Mouse (Mus musculus): Measurements from ENCODE around the gene Astn2. TPM values are rescaled to one million over a fixed set of nuclear protein-coding genes. Genes with fewer than 3 reads are reported as not detected.

The Astn2 gene
- polyA plus RNA-seq, 1 experiment from 2014 or later = 0.77 TPM

- Histone ChIP-seq H3K27me3 (ENCODE audit: insufficient read depth, poor library complexity, severe bottlenecking) (peaks cover 92% of the 10 kb centered on the region), H3K27ac (no peak overlapping the region; the same call in 1 of the 2 replicates), H3K4me1 (replicated peaks) (peaks cover 20% of the 10 kb centered on the region), H3K36me3 (no peaks in the 10 kb centered on the region), H3K4me3 (no peak overlapping the region), H3K9me3 (no peaks in the 10 kb centered on the region)
- peak; percentile 43 for DNase-seq (ENCODE audit: low spot score)
- WGBS = 26% methylated on average over 9 of the region's 9 CpGs
Measured at GRCm38 (mm10) chr4:65839550-65840000, 564.8 kb downstream of the Astn2 start.

- Histone ChIP-seq H3K27ac (no peak overlapping the region), H3K9me3 (no peaks in the 10 kb centered on the region), H3K27me3 (ENCODE audit: insufficient read depth, poor library complexity, severe bottlenecking) (peaks cover 92% of the 10 kb centered on the region), H3K36me3 (no peaks in the 10 kb centered on the region), H3K4me3 (no peak overlapping the region), H3K4me1 (replicated peaks) (peaks cover 20% of the 10 kb centered on the region)
- no peak for DNase-seq (ENCODE audit: low spot score)
- WGBS = 77% methylated on average over 4 of the region's 4 CpGs
Measured at GRCm38 (mm10) chr4:65838781-65839180, 565.6 kb downstream of the Astn2 start.

GRCm38 (mm10) chr4:65832971-65833370, 571.4 kb downstream of the Astn2 start:
- Histone ChIP-seq H3K9me3 (no peaks in the 10 kb centered on the region), H3K4me3 (no peak overlapping the region), H3K27me3 (ENCODE audit: insufficient read depth, poor library complexity, severe bottlenecking) (peaks cover 71% of the 10 kb centered on the region), H3K4me1 (replicated peaks) (peaks cover 11% of the 10 kb centered on the region), H3K36me3 (no peaks in the 10 kb centered on the region), H3K27ac (no peak overlapping the region)
- DNase-seq (ENCODE audit: low spot score) = no peak
- 90% methylated on average over 1 of the region's 1 CpGs for WGBS

- H3K27me3 ChIP-seq (ENCODE audit: insufficient read depth, poor library complexity, severe bottlenecking) = peaks cover 60% of the 10 kb centered on the region
- WGBS = 80% methylated on average over 3 of the region's 3 CpGs
- peaks cover 11% of the 10 kb centered on the region for H3K4me1 ChIP-seq (replicated peaks)
- H3K9me3 ChIP-seq = no peaks in the 10 kb centered on the region
- H3K27ac ChIP-seq = no peak overlapping the region
- H3K36me3 ChIP-seq = no peaks in the 10 kb centered on the region
- no peak for DNase-seq (ENCODE audit: low spot score)
- H3K4me3 ChIP-seq = no peak overlapping the region
Measured at GRCm38 (mm10) chr4:65831872-65832271, 572.5 kb downstream of the Astn2 start.

GRCm38 (mm10) chr4:65830495-65830894, 573.9 kb downstream of the Astn2 start:
- Histone ChIP-seq H3K9me3 (no peaks in the 10 kb centered on the region), H3K27me3 (ENCODE audit: insufficient read depth, poor library complexity, severe bottlenecking) (peaks cover 47% of the 10 kb centered on the region), H3K27ac (no peak overlapping the region), H3K4me3 (no peak overlapping the region), H3K36me3 (no peaks in the 10 kb centered on the region), H3K4me1 (replicated peaks) (peaks cover 11% of the 10 kb centered on the region)
- DNase-seq (ENCODE audit: low spot score) = no peak
- WGBS = 0% methylated on average over 3 of the region's 3 CpGs

- no peaks in the 10 kb centered on the region for H3K27me3 ChIP-seq (ENCODE audit: insufficient read depth, poor library complexity, severe bottlenecking)
- H3K36me3 ChIP-seq = no peaks in the 10 kb centered on the region
- H3K9me3 ChIP-seq = no peaks in the 10 kb centered on the region
- 83% methylated on average over 2 of the region's 2 CpGs for WGBS
- DNase-seq (ENCODE audit: low spot score) = no peak
- H3K4me1 ChIP-seq (replicated peaks) = peaks cover 7% of the 10 kb centered on the region; the same call in 1 of the 2 replicates
- H3K27ac ChIP-seq = no peak overlapping the region
- H3K4me3 ChIP-seq = no peak overlapping the region
Measured at GRCm38 (mm10) chr4:65821070-65821469, 583.3 kb downstream of the Astn2 start.

- Histone ChIP-seq H3K4me3 (no peak overlapping the region), H3K4me1 (replicated peaks) (peaks cover 7% of the 10 kb centered on the region; the same call in 1 of the 2 replicates), H3K9me3 (no peaks in the 10 kb centered on the region), H3K27me3 (ENCODE audit: insufficient read depth, poor library complexity, severe bottlenecking) (no peaks in the 10 kb centered on the region), H3K36me3 (no peaks in the 10 kb centered on the region), H3K27ac (no peak overlapping the region)
- DNase-seq (ENCODE audit: low spot score) = no peak
- 63% methylated on average over 2 of the region's 2 CpGs for WGBS
Measured at GRCm38 (mm10) chr4:65820236-65820635, 584.2 kb downstream of the Astn2 start.

- DNase-seq (ENCODE audit: low spot score) = no peak
- WGBS = 48% methylated on average over 3 of the region's 3 CpGs
- Histone ChIP-seq H3K36me3 (no peaks in the 10 kb centered on the region), H3K4me3 (no peak overlapping the region), H3K4me1 (replicated peaks) (peaks cover 7% of the 10 kb centered on the region; the same call in 1 of the 2 replicates), H3K9me3 (no peaks in the 10 kb centered on the region), H3K27me3 (ENCODE audit: insufficient read depth, poor library complexity, severe bottlenecking) (no peaks in the 10 kb centered on the region), H3K27ac (no peak overlapping the region)
Measured at GRCm38 (mm10) chr4:65819835-65820234, 584.6 kb downstream of the Astn2 start.

- no peak for DNase-seq (ENCODE audit: low spot score)
- Histone ChIP-seq H3K9me3 (no peaks in the 10 kb centered on the region), H3K27ac (no peak overlapping the region), H3K27me3 (ENCODE audit: insufficient read depth, poor library complexity, severe bottlenecking) (no peaks in the 10 kb centered on the region), H3K36me3 (no peaks in the 10 kb centered on the region), H3K4me3 (no peak overlapping the region), H3K4me1 (replicated peaks) (no peaks in the 10 kb centered on the region)
- WGBS = 91% methylated on average over 2 of the region's 2 CpGs
Measured at GRCm38 (mm10) chr4:65814176-65814535, 590.3 kb downstream of the Astn2 start.

GRCm38 (mm10) chr4:65813500-65814175, 590.8 kb downstream of the Astn2 start:
- 94% methylated on average over 1 of the region's 1 CpGs for WGBS
- Histone ChIP-seq H3K4me1 (replicated peaks) (no peaks in the 10 kb centered on the region), H3K4me3 (no peak overlapping the region), H3K27ac (no peak overlapping the region), H3K36me3 (no peaks in the 10 kb centered on the region), H3K27me3 (ENCODE audit: insufficient read depth, poor library complexity, severe bottlenecking) (no peaks in the 10 kb centered on the region), H3K9me3 (no peaks in the 10 kb centered on the region)
- DNase-seq (ENCODE audit: low spot score) = no peak

GRCm38 (mm10) chr4:65807341-65807740, 597.1 kb downstream of the Astn2 start:
- no peaks in the 10 kb centered on the region for H3K27me3 ChIP-seq (ENCODE audit: insufficient read depth, poor library complexity, severe bottlenecking)
- no peaks in the 10 kb centered on the region for H3K36me3 ChIP-seq
- H3K27ac ChIP-seq = no peak overlapping the region
- 87% methylated on average over 3 of the region's 3 CpGs for WGBS
- H3K9me3 ChIP-seq = no peaks in the 10 kb centered on the region
- H3K4me1 ChIP-seq (replicated peaks) = peaks cover 5% of the 10 kb centered on the region
- no peak for DNase-seq (ENCODE audit: low spot score)
- no peak overlapping the region for H3K4me3 ChIP-seq

GRCm38 (mm10) chr4:65801204-65801603, 603.2 kb downstream of the Astn2 start:
- 70% methylated on average over 3 of the region's 3 CpGs for WGBS
- H3K36me3 ChIP-seq = no peaks in the 10 kb centered on the region
- DNase-seq (ENCODE audit: low spot score) = no peak
- H3K27me3 ChIP-seq (ENCODE audit: insufficient read depth, poor library complexity, severe bottlenecking) = no peaks in the 10 kb centered on the region
- no peaks in the 10 kb centered on the region for H3K9me3 ChIP-seq
- no peak overlapping the region for H3K4me3 ChIP-seq
- H3K27ac ChIP-seq = no peak overlapping the region
- H3K4me1 ChIP-seq (replicated peaks) = peaks cover 5% of the 10 kb centered on the region

GRCm38 (mm10) chr4:65791051-65791450, 613.4 kb downstream of the Astn2 start:
- H3K27ac ChIP-seq = no peak overlapping the region
- H3K36me3 ChIP-seq = no peaks in the 10 kb centered on the region
- H3K4me3 ChIP-seq = no peak overlapping the region
- H3K9me3 ChIP-seq = no peaks in the 10 kb centered on the region
- H3K27me3 ChIP-seq (ENCODE audit: insufficient read depth, poor library complexity, severe bottlenecking) = no peaks in the 10 kb centered on the region
- no peak for DNase-seq (ENCODE audit: low spot score)
- no peaks in the 10 kb centered on the region for H3K4me1 ChIP-seq (replicated peaks)
